Mouse (Mus musculus) bone marrow, adult 2 months (tissue): Measurements from ENCODE around the gene Sall1.

ENCODE experiments used
- CTCF ChIP-seq: fragments of 200-500 bp; IDR thresholded peaks from 2 replicates; pipeline ENCODE4 v1.5.1; 2011; ENCODE audit warnings: low read length, control low read depth; ENCODE audit not compliant: control insufficient read depth, insufficient read depth
- POLR2A ChIP-seq: fragments of 200-500 bp; IDR thresholded peaks from 2 replicates; pipeline ENCODE4 v1.6.1; 2011; ENCODE audit warnings: low read depth, mild to moderate bottlenecking, control low read depth, low read length, borderline replicate concordance; ENCODE audit not compliant: control insufficient read depth

GRCm38 (mm10) chr8:89025281-89026138 lies 18.5 kb downstream of the Sall1 start:
- TF ChIP-seq CTCF (no peak), POLR2A (no peak)
